ENCODE assay signal across 21 mouse cellular contexts in genomic region chr12:85489232-85489886, GRCm38 (mm10). TPM values are rescaled to one million over a fixed set of nuclear protein-coding genes. Genes with fewer than 3 reads are reported as not detected.
DNase-seq lines count a peak whose midpoint lies in the region; ATAC-seq and TF ChIP-seq lines count a peak whose summit lies in the region.
"Had no signal": no experiment of that assay in that cellular context is flagged by ENCODE, and none has a peak within 500 bp of the region (broad histone marks: within the 10 kb centered on the region; RNA-seq: fewer than 3 reads in every experiment).

No protein-coding gene starts in this region.

- peak; percentile 23 for ATAC-seq in monocyte, adult 5-6 weeks (replicated peaks; ENCODE audit: insufficient number of reproducible peaks, low FRiP score, low TSS enrichment, poor library complexity, severe bottlenecking)
- ATAC-seq: forebrain, postnatal 0 days; midbrain, embryonic 13.5 days; Patski had no signal

- H3K27ac ChIP-seq in bone marrow macrophage, adult 2 months (ENCODE audit: insufficient read depth, low read depth, low read length): peak overlapping the region; percentile 90
- H3K27ac ChIP-seq: forebrain, embryonic 10.5 days; heart, embryonic 10.5 days; liver, embryonic 14.5 days; midbrain, embryonic 13.5 days; neural tube, embryonic 13.5 days had no signal

- no peak for TF ChIP-seq CTCF in bone marrow macrophage, adult 2 months (IDR thresholded peaks at IDR 0.05; ENCODE audit: low read depth, low read length)

- H3K4me3 ChIP-seq in bone marrow macrophage, adult 2 months (ENCODE audit: insufficient read depth, low read length): no peak overlapping the region
- H3K4me3 ChIP-seq: forebrain, embryonic 10.5 days; heart, embryonic 10.5 days; midbrain, embryonic 13.5 days; neural tube, embryonic 13.5 days had no signal

- peaks cover 38% of the 10 kb centered on the region for H3K4me1 ChIP-seq in bone marrow macrophage, adult 2 months (ENCODE audit: control insufficient read depth, insufficient read depth, low read length)

- no peak for TF ChIP-seq POLR2A in bone marrow macrophage, adult 2 months (IDR thresholded peaks at IDR 0.05; ENCODE audit: borderline replicate concordance, low read depth, low read length)

- intact Hi-C loops in heart, postnatal 36 days (cut with DNase I): loop anchor here (5.0 kb wide), 1 partner anchor 52 kb away; no protein-coding TSS in a partner anchor

- peak; percentile 93 for DNase-seq in heart, adult 11 months
- DNase-seq in heart, postnatal 36 days: no peak
- DNase-seq in 416B (ENCODE audit: low read depth): peak; percentile 72
- no peak for DNase-seq in urinary bladder, adult 2 months (ENCODE audit: low spot score)
- DNase-seq in retina, postnatal 1 day: no peak
- DNase-seq: adrenal gland, postnatal 10 days; cerebellum, adult 11-12 months; cerebellum, postnatal 14 days; embryo, embryonic 11 days; forebrain, postnatal 0 days; kidney, adult 8-10 months; kidney, postnatal 25 days; left cerebral cortex, postnatal 4 days had no signal

RNA-seq across cellular contexts. Expression of gene Fos, which starts 15.7 kb away (rescaled TPM):
- total RNA-seq in heart, postnatal 36 days (2021): 10 to 100 TPM in 1 of 2 experiments, 1 to 10 TPM in 1; 2.5 to 24.3 TPM
- polyA plus RNA-seq in bone marrow macrophage, adult 2 months (2012; ENCODE audit: insufficient read depth, insufficient read length, missing spikeins): 64.0 and 65.2 TPM in 2 replicates
- 138 to 560 TPM (median 216 TPM) in 3 replicates for total RNA-seq in monocyte, adult 5-6 weeks (2017)
- polyA plus RNA-seq in urinary bladder, adult 2 months (2012; rRNA removed): 28.5 and 37.0 TPM in 2 replicates

Comparison
In these comparisons a context has a peak if more than half of its experiments do, and no peak if none do; other contexts are left out.
1. DNase-seq: peak in heart, adult 11 months (single experiment) and 416B (single experiment); none in heart, postnatal 36 days (0 of 2), urinary bladder, adult 2 months (single experiment) and retina, postnatal 1 day (single experiment).